Mouse (Mus musculus) megakaryocyte, embryonic 14.5 days (primary cell): ENCODE data around the gene Gpx7. TPM values are rescaled to one million over a fixed set of nuclear protein-coding genes. Genes with fewer than 3 reads are reported as not detected.
A peak's percentile ranks its signal among the peaks of the same experiment; 100 is the strongest.

Source experiments
- H3K27me3 ChIP-seq: replicated peaks from 2 replicates; pipeline ENCODE3; 2012; ENCODE audit warnings: inconsistent platforms
- H3K36me3 ChIP-seq: replicated peaks from 2 replicates; pipeline ENCODE3; 2012; ENCODE audit warnings: low read length, inconsistent platforms, mixed read lengths
- H3K4me1 ChIP-seq: 2 replicates; pipeline ENCODE4 v1.6.1; 2012; ENCODE audit warnings: inconsistent platforms
- H3K4me3 ChIP-seq: replicated peaks from 2 replicates; pipeline ENCODE3; 2012; ENCODE audit warnings: moderate library complexity, mild to moderate bottlenecking, inconsistent platforms
- H3K9me3 ChIP-seq: 2 replicates; pipeline ENCODE4 v1.6.1; 2012; ENCODE audit warnings: inconsistent platforms
- FLI1 ChIP-seq: IDR thresholded peaks from 2 replicates; pipeline ENCODE4 v1.6.1; 2012; ENCODE audit warnings: low read length, inconsistent platforms, mixed read lengths
- GATA1 ChIP-seq: IDR thresholded peaks from 3 replicates; pipeline ENCODE4 v1.6.1; 2012; ENCODE audit warnings: mixed read lengths, low read length, inconsistent platforms, borderline replicate concordance
- polyA plus RNA-seq: library from polyadenylated mRNA; stranded (reverse); fragments of >175 nt; gene quantifications from 2 replicates; pipeline ENCODE4 v1.2.3, GENCODE M21; 2012; ENCODE audit warnings: low replicate concordance; ENCODE audit not compliant: insufficient read depth

The Gpx7 gene
- polyA plus RNA-seq, 1 experiment = 0.07 TPM

DNA sequence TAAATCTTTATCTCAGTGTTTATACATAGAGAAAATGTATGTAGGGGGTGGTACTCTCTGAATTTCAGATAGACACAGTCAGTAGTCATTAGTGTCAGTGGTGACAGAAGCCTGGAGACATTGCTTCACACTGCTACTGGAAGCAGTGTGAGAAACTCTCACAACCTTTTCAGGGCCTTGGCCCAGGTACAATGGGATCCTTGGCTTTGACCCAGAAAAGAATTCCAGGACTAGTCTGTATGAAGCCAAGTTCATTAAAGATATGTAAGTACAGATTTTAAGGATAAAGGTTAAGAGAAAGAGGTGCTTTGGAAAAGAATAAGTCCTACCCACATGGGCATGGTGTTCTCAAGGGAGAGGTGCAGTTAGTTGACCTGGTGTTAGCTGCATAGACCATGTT, 12.5 kb downstream of the Gpx7 start:
- Histone ChIP-seq H3K27me3 (no peaks in the 10 kb centered on the region), H3K36me3 (peaks cover 7% of the 10 kb centered on the region), H3K4me1 (peaks cover 43% of the 10 kb centered on the region), H3K9me3 (peaks cover 7% of the 10 kb centered on the region), H3K4me3 (no peak overlapping the region)
- no peak for TF ChIP-seq FLI1
- TF ChIP-seq GATA1 = no peak

DNA sequence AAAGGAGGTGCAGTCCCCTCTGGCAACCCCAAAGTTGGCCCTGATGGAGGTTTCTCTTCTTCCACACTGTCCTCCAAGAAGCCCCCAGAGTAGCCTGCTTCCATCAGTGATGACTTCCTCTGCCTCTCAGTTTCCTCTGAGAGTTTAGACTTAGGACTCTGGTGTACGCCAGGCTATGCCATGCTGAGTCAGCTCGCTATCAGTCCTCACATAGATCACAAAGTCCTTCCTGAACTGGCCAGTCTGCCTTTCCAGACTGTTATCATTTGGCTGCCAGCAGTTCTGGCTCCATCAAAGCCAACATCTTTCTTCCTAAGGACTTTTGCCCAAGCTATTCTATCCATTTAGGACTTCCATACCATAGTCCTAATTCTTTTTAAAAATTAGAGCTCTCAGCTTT, 14.2 kb downstream of the Gpx7 start:
- H3K9me3 ChIP-seq = peaks cover 7% of the 10 kb centered on the region
- H3K4me1 ChIP-seq = peaks cover 50% of the 10 kb centered on the region
- TF ChIP-seq GATA1 (no peak; the same call in 2 of the 3 replicates), FLI1 (no peak)
- no peak overlapping the region for H3K4me3 ChIP-seq
- peaks cover 7% of the 10 kb centered on the region for H3K36me3 ChIP-seq
- H3K27me3 ChIP-seq = peaks cover 2% of the 10 kb centered on the region

DNA sequence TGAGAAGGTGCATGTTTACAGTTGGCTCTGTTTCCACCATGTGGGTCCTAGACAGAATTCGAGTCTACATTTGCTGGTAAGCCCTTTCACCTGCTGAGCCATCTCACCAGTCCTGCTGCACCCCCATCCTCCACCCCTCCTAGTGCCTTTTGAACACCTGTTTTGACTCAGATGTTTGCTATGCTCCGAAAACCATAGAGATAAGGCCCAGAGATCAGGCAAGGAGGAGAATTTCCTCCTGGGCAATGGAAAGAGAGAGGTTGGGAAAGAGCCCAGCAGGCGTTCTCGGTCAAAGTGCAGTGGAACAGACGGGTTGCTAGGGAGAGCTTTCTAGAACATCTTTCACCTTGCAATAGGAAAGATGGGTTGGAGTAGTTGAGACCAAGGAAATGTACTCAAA, 15.6 kb downstream of the Gpx7 start:
- TF ChIP-seq FLI1 = no peak
- no peak for TF ChIP-seq GATA1
- Histone ChIP-seq H3K27me3 (peaks cover 10% of the 10 kb centered on the region), H3K4me3 (no peak overlapping the region), H3K4me1 (peaks cover 60% of the 10 kb centered on the region), H3K9me3 (peaks cover 7% of the 10 kb centered on the region), H3K36me3 (peaks cover 7% of the 10 kb centered on the region)

DNA sequence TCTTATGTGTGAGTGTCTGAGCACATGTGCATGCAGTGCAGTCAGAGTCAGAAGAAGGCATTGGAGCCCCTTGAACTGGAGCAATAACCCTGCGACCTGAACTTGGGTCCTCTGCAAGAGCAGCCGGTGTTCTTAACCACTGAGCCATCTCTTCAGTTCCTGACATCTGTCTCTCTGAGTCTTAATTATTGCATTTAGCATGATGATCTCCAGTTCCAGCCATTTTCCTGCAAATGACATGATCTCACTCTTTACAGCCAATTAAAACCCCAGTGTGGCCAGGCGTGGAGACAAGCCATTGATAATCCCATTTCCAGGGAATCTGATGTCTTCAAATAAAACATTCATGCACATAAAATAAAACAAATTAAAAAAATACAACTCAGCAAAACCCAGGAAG, 18.0 kb downstream of the Gpx7 start:
- no peaks in the 10 kb centered on the region; the same call in 1 of the 2 replicates for H3K9me3 ChIP-seq
- peaks cover 72% of the 10 kb centered on the region for H3K4me1 ChIP-seq
- no peak overlapping the region for H3K4me3 ChIP-seq
- H3K27me3 ChIP-seq = peaks cover 33% of the 10 kb centered on the region
- TF ChIP-seq GATA1 = no peak
- no peak for TF ChIP-seq FLI1
- H3K36me3 ChIP-seq = no peaks in the 10 kb centered on the region

DNA sequence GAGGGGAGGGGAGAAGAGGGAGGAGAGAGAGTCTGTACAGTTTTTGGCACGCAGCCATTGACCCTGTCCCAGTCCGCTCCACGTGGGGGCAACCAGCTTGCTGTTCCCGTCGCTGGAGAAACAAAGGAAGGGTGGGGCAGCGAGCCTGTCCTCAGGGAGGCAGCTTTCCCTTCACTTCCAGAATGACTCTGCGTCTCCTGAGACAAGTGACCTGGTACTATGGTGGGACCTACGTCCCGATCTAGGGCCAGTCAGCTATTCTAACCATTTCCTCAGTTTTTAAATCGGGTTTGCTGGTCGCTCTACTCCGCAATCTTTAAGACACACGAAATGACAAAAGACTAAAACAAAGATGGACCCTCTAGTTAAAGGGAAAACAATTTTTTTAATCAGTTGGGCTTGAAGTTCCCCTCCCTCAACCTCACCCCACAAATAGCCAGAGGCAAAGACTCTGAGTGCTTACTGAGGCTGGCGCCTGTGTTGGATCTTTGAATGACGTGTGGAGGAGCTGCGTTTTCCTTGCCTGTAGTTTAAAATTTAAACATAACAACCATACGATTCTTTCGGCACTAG, 19.0 kb downstream of the Gpx7 start:
- Histone ChIP-seq H3K36me3 (no peaks in the 10 kb centered on the region), H3K4me3 (peak overlapping the region; percentile 90), H3K27me3 (peaks cover 43% of the 10 kb centered on the region), H3K4me1 (peaks cover 75% of the 10 kb centered on the region), H3K9me3 (no peaks in the 10 kb centered on the region; the same call in 1 of the 2 replicates)
- TF ChIP-seq FLI1 (no peak), GATA1 (no peak)

DNA sequence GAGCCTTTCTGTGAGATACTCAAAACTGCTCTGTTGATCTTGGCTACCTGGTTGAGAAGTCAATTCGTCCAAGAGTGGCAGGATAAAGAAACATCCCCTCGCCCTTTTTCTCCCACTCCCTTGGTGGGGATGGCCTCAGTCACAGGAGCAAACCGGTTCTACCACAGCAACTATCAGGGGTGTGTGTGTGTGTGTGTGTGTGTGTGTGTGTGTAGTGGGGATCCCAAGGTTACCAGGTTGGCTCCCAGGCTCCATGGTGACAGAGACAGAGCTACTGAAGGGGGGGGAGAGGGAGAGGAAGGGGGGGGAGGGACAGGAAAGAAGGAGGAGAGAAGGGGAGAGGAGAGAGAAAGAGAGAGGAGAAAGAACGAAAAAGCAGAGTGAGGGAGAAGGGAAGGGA, 19.7 kb downstream of the Gpx7 start:
- H3K27me3 ChIP-seq = peaks cover 50% of the 10 kb centered on the region
- TF ChIP-seq GATA1 = no peak
- TF ChIP-seq FLI1 = no peak
- no peaks in the 10 kb centered on the region for H3K36me3 ChIP-seq
- H3K4me1 ChIP-seq = peaks cover 75% of the 10 kb centered on the region
- H3K9me3 ChIP-seq = no peaks in the 10 kb centered on the region; the same call in 1 of the 2 replicates
- peak overlapping the region; percentile 90 for H3K4me3 ChIP-seq

DNA sequence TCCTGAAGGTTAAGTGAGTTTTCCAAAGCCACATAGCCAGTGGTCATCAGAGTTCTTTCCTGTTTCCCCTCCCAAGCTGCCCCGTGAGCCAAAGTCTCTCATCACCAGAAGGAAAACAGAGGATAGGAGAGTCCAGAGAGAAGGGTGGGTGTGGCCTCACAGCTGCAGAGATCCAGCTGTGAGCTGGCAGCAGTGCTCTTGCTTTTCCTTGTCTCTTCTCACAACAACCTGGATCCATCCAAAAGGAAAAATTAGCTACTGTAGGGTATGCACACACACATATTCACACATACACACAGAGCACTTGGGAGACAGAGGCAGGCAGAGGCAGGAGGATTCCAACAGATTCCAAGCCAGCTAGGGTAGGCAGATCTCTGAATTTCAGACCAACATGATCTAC, 20.7 kb downstream of the Gpx7 start:
- Histone ChIP-seq H3K4me3 (no peak overlapping the region), H3K36me3 (no peaks in the 10 kb centered on the region), H3K9me3 (no peaks in the 10 kb centered on the region; the same call in 1 of the 2 replicates), H3K4me1 (peaks cover 68% of the 10 kb centered on the region), H3K27me3 (peaks cover 59% of the 10 kb centered on the region)
- no peak for TF ChIP-seq FLI1
- no peak for TF ChIP-seq GATA1

DNA sequence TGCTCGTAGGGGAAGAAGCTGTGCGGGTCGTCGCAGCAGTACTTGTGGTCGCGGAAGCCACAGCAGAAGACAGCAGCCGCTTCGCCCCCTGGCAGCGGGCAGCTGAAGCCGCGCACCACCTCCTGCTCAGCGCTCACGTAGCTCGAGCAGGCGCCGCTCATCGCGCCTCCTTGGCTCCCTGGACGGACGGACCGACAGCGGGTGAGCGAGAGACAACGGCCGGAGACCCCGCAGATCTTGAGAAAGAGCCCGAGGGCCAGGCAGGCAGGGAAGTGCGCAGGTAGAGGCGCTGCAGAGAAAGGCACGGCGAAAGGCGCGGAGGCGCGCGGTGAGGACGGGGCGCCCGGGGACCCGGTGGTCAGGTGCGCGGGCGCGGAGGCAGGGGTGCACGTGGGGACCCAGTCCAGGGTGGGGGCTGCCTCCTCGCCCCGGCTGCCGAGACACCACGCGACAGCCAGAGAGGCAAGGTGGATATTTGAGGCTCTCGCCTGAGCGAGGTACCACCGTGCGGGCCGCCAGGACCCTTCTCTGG, 23.5 kb downstream of the Gpx7 start, which contains the start of gene Shisal2a:
Shisal2a (minus strand) TSS at position 167 of the 532 bp plus-strand sequence.
- no peaks in the 10 kb centered on the region; the same call in 1 of the 2 replicates for H3K9me3 ChIP-seq
- peaks cover 76% of the 10 kb centered on the region for H3K4me1 ChIP-seq
- TF ChIP-seq FLI1 = no peak
- no peak for TF ChIP-seq GATA1
- H3K27me3 ChIP-seq = peaks cover 75% of the 10 kb centered on the region
- H3K36me3 ChIP-seq = no peaks in the 10 kb centered on the region
- H3K4me3 ChIP-seq = peak within 1 kb of the TSS; percentile 90

DNA sequence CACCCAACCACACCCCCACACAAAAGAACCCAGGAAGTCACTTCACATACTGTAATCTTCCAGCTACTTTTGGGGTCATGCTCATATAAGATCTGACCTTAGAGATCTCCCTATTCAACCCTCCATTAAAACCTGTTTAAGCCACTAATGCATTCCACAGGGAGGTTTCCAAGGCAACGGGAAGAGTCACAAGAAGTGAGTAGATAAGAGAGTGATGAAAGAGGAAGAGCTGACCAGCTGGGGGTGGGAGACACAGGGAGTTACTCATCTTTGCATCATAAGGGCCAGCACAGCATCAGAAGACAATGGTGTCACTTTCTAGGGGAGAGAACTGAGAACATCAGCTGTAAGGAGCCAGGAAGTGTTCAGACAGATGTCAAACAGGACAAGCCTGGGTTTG, 26.6 kb downstream of the Gpx7 start:
- Histone ChIP-seq H3K4me3 (peak overlapping the region; percentile 7), H3K9me3 (no peaks in the 10 kb centered on the region; the same call in 1 of the 2 replicates), H3K36me3 (no peaks in the 10 kb centered on the region), H3K27me3 (peaks cover 71% of the 10 kb centered on the region), H3K4me1 (peaks cover 62% of the 10 kb centered on the region)
- no peak for TF ChIP-seq GATA1
- no peak for TF ChIP-seq FLI1

DNA sequence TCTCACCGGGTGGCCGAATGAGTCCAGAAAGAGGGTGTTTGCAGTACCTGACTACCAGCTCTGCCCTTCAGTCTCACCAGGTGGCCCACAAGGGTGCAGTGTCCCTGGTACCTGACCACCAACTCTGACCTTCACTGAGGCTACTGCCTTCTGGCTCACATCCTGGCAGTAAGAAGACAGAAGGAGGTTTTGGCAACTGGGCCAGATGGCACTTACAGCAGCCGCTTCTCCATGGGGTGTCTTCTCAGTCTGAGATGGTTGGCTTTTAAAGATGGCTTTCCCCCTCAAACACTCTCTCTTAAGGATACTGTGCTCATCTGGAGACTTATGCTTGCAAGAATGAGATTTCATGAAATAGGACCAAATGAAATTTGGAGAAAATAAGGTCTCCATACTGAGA, 27.3 kb downstream of the Gpx7 start:
- Histone ChIP-seq H3K9me3 (no peaks in the 10 kb centered on the region; the same call in 1 of the 2 replicates), H3K4me3 (no peak overlapping the region), H3K4me1 (peaks cover 62% of the 10 kb centered on the region), H3K36me3 (no peaks in the 10 kb centered on the region), H3K27me3 (peaks cover 65% of the 10 kb centered on the region)
- TF ChIP-seq GATA1 (no peak), FLI1 (no peak)

DNA sequence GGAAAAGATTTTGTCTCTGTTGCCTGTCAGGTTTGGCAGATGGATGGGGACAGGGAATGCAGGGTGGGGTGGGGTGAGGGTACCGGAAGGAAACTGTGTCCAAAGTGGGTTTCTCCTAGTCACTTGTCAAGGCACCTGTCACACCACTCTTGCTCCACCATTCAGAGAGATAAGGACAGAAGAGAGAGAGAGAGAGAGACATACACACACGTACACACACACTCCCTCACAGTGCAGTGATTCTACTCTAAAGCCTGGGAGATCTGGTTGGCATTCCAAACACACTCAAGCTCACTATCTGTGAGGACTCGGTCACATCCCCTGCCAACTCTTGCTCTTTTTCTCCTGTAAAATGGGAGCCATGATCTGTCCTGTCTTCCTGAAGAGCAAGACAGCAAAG, 34.6 kb downstream of the Gpx7 start:
- no peak overlapping the region for H3K4me3 ChIP-seq
- TF ChIP-seq GATA1 (no peak), FLI1 (no peak)

More for the DNA sequence above, 34.6 kb downstream of the Gpx7 start:
- H3K4me1 ChIP-seq = peaks cover 57% of the 10 kb centered on the region
- peaks cover 7% of the 10 kb centered on the region for H3K27me3 ChIP-seq
- no peaks in the 10 kb centered on the region for H3K36me3 ChIP-seq
- no peaks in the 10 kb centered on the region for H3K9me3 ChIP-seq
